Mouse (Mus musculus) midbrain, postnatal 0 days (tissue): ENCODE data around the gene Mroh2a. TPM values are rescaled to one million over a fixed set of nuclear protein-coding genes. Genes with fewer than 3 reads are reported as not detected.

ENCODE experiments used
- ATAC-seq: fragments of 200-750 bp; cut with Nextera tagmentation; 2 replicates; pipeline ENCODE4 v1.8.0; 2017; ENCODE audit warnings: moderate number of reproducible peaks, mild to moderate bottlenecking, moderate TSS enrichment, moderate library complexity; ENCODE audit not compliant: low FRiP score
- DNase-seq: peaks from one replicate; pipeline ENCODE4 v3.0.0-alpha.2; 2015; ENCODE audit warnings: low spot score
- H3K27ac ChIP-seq: fragments of 300-500 bp; sonication (generic); 2 replicates; pipeline ENCODE4 v1.5.1; 2014; ENCODE audit warnings: low read depth, mild to moderate bottlenecking, low read length, mixed read lengths
- H3K27me3 ChIP-seq: fragments of 300-500 bp; sonication (generic); 2 replicates; pipeline ENCODE4 v1.6.1; 2014; ENCODE audit warnings: low read length, control low read depth, mixed read lengths; ENCODE audit not compliant: insufficient read depth
- H3K36me3 ChIP-seq: fragments of 300-500 bp; sonication (generic); 2 replicates; pipeline ENCODE4 v1.6.1; 2014; ENCODE audit warnings: low read length, control low read depth, mixed read lengths; ENCODE audit not compliant: insufficient read depth
- H3K4me1 ChIP-seq: fragments of 300-500 bp; sonication (generic); 2 replicates; pipeline ENCODE4 v1.6.1; 2014; ENCODE audit warnings: mild to moderate bottlenecking, control low read depth, antibody characterized with exemption, low read length, mixed read lengths; ENCODE audit not compliant: insufficient read depth
- H3K4me2 ChIP-seq: fragments of 300-500 bp; sonication (generic); 2 replicates; pipeline ENCODE4 v1.6.1; 2014; ENCODE audit warnings: low read depth, mild to moderate bottlenecking, low read length, mixed read lengths; ENCODE audit not compliant: poor library complexity, severe bottlenecking
- H3K4me3 ChIP-seq: fragments of 300-500 bp; sonication (generic); 2 replicates; pipeline ENCODE4 v1.5.1; 2014; ENCODE audit warnings: low read depth, mild to moderate bottlenecking, low read length, moderate library complexity
- H3K9ac ChIP-seq: fragments of 300-500 bp; sonication (generic); replicated peaks from 2 replicates; pipeline ENCODE4 v1.6.1; 2014; ENCODE audit warnings: mild to moderate bottlenecking, low read length, moderate library complexity, mixed read lengths; ENCODE audit not compliant: poor library complexity, severe bottlenecking
- H3K9me3 ChIP-seq: fragments of 300-500 bp; sonication (generic); 2 replicates; pipeline ENCODE4 v1.6.1; 2016; ENCODE audit warnings: low read length, control low read depth
- CTCF ChIP-seq: IDR thresholded peaks from 2 replicates; pipeline ENCODE4 v1.5.1; 2016; ENCODE audit warnings: antibody characterized with exemption, mild to moderate bottlenecking
- WGBS: fragments of 180-500 bp; shearing (Covaris S2); extraction: QIAGEN DNeasy Blood & Tissue Kit; methylation state at CpG from one replicate; pipeline ENCODE4 v1.1.7; 2014; 5-methylcytosine and 5-hydroxymethylcytosine counted together
- polyA plus RNA-seq: library from polyadenylated mRNA; unstranded; fragments of >200 nt; fragmentation: Nextera tagmentation; extraction: Ambion mirVana; gene quantifications from 2 replicates; pipeline ENCODE4 v1.2.1, GENCODE M21; 2015
- total RNA-seq: library from RNA; depleted of rRNA; stranded (reverse); fragments of >200 nt; gene quantifications from 2 replicates; pipeline ENCODE4 v1.2.3, GENCODE M21; 2014

Mroh2a gene
- total and polyA plus RNA-seq, 2 experiments from 2014 or later: 0.56 TPM; not detected in 1

DNA sequence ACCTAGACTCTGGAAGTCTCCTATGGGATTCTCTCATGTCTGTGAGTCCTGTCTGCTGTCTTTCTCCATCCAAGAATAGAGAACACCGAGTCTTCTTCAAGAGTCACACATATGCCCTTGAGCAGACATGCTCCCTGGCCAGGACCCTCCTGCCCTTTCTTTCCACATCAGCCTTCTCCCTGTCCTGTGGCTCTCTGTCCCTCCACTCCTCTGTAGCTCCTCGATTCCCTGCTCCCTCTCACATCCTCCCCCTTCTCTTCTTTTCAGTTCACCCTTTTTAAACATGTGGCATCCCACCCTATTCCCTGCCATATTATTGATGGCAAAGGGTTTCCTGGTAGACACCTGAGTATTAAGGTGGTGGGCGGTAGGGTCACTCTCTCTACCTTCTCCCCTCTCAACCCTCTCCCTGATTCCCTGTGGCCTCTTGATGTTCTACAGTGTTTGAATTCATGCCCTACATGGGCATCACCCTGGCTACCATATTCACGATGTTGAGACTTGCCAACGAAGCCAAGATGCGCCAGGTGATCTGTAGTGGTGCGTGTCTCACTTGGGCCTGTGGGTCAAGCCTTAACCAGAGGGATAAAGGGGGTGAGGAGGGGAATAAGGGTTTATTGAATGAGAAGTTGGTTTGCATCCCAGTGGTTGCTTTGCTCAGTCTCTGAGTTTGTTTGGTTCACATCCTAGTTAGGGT is 5.2 kb downstream of the Mroh2a start:
- no peak overlapping the region for H3K4me3 ChIP-seq
- H3K27me3 ChIP-seq: no peaks in the 10 kb centered on the region
- 68% methylated on average over 7 of the region's 7 CpGs for WGBS
- no peak for DNase-seq
- H3K4me2 ChIP-seq: no peak overlapping the region
- TF ChIP-seq CTCF: no peak
- H3K9me3 ChIP-seq: peaks cover 98% of the 10 kb centered on the region
- no peak for ATAC-seq
- no peaks in the 10 kb centered on the region for H3K36me3 ChIP-seq
- H3K27ac ChIP-seq: no peak overlapping the region
- H3K4me1 ChIP-seq: no peaks in the 10 kb centered on the region
- no peak overlapping the region for H3K9ac ChIP-seq

DNA sequence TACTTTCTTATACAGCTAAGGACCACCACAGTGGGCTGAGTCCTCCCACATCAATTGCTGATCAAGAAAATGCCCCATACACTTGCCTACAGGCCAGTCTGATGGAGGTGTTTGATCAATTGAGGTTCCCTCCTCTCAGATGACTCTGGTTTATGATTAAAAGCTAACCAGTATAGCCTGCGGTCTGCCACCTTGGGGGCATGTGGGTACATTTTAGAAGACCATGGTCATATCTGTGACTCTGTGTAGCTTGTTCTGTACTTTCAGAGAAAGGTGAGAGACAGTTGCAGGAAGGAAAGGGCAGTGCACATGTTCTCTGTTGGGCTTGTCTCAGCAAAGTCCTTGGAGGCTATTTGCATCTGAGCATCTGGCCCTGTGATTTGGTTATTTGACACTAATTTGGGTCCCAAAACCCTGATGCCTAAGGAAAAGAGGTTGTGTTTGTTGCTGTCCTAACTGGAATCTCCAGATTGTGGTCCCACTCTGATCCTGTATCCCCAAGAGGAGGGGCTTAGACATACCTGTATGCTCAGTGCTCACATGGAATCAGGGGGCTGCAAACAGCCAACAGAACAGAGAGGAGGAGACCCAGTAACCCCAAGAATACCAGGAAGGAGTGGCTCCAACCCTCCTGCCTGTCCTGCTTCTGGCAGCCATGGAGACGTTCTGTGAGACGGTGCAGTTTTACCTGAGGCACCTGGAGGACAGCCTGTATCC is 6.0 kb downstream of the Mroh2a start:
- Histone ChIP-seq H3K9ac (no peak overlapping the region), H3K9me3 (peaks cover 98% of the 10 kb centered on the region), H3K27ac (no peak overlapping the region), H3K4me2 (no peak overlapping the region), H3K4me1 (no peaks in the 10 kb centered on the region), H3K36me3 (no peaks in the 10 kb centered on the region), H3K27me3 (no peaks in the 10 kb centered on the region), H3K4me3 (no peak overlapping the region)
- no peak for DNase-seq
- no peak for TF ChIP-seq CTCF
- no peak for ATAC-seq
- WGBS: 58% methylated on average over 3 of the region's 3 CpGs

DNA sequence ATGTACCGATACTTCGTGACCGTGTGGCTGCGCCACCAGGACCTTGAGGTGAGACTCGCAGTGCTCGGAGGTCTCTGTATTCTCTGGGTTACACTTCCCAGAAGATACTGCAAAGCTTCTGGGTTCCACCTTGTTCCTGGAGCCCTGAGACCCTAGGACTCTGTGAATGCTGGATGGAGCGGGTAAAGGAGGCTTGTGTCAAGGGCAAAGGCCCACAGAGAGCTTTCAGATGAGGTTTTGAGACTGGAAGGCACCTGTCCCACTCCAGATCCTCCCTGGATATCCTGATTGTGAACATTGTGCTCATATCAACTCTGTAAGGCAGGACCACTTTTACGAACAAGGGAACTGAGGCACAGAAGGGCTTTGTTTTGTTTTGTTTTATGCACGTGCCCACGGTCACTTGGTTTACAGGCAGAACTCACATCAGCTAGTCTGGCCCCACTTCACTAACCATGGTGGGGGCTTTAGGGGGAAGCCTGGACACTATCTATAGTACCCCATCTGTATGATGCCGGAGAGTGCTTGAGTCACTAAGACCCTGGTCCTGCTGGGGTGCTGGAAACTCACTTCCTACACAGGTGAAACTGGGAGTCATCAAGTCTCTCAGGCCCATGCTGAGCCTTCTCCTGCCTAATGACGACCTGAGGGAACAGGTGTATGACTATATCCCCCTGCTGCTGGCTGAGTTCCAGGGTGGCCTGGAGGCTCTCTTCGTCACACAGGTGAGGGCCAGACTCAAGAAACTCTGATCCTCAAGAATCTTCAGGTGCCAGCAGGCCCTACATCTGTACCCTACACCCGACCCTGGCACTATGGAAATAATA is 6.8 kb downstream of the Mroh2a start:
- peaks cover 98% of the 10 kb centered on the region for H3K9me3 ChIP-seq
- DNase-seq: no peak
- no peak for ATAC-seq
- H3K4me3 ChIP-seq: no peak overlapping the region
- H3K27ac ChIP-seq: no peak overlapping the region
- no peaks in the 10 kb centered on the region for H3K27me3 ChIP-seq
- no peak overlapping the region for H3K4me2 ChIP-seq
- H3K9ac ChIP-seq: no peak overlapping the region
- WGBS: 67% methylated on average over 14 of the region's 14 CpGs
- TF ChIP-seq CTCF: no peak
- H3K36me3 ChIP-seq: no peaks in the 10 kb centered on the region
- no peaks in the 10 kb centered on the region for H3K4me1 ChIP-seq

DNA sequence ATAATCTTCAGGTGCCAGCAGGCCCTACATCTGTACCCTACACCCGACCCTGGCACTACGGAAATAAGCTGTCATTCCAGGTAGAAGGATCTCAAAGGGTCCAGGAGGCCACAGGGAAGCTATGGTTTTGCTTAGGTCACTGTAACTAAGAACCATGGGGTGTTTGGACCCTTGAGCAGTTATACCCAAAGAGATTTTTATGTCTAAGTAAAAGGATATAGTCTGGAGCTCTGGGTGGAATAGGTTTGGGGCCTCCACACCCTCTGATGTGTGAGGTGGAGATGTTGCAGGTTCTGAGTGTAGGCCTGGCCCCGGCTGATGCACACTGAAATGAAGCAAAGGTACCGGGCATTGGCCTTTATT is 7.4 kb downstream of the Mroh2a start:
- no peak for TF ChIP-seq CTCF
- no peak overlapping the region for H3K27ac ChIP-seq
- H3K9ac ChIP-seq: no peak overlapping the region
- no peak overlapping the region for H3K4me2 ChIP-seq
- peaks cover 98% of the 10 kb centered on the region for H3K9me3 ChIP-seq
- 62% methylated on average over 4 of the region's 4 CpGs for WGBS
- H3K4me3 ChIP-seq: no peak overlapping the region
- DNase-seq (no peak), ATAC-seq (no peak)
- no peaks in the 10 kb centered on the region for H3K4me1 ChIP-seq
- H3K27me3 ChIP-seq: no peaks in the 10 kb centered on the region
- no peaks in the 10 kb centered on the region for H3K36me3 ChIP-seq

DNA sequence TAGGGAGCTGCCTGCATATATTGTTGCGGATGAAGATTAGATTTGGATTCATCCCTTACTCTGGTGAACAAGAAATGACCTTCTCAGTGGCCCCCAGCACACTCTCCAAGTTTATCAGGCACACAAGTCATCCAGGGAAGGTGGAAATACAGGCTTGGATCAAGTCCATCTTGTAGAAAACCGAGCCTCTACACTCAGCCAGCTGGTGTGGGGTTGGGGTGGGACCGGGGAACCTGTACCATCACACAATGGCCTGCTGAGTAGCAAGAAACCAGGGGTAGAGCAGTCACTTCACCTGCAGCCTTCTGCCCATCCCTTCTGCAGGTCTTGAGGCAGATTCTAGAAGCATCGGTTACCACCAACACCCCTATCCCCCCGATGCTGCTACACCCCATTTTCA is 7.9 kb downstream of the Mroh2a start:
- H3K4me3 ChIP-seq: no peak overlapping the region
- DNase-seq (no peak), ATAC-seq (no peak)
- no peak for TF ChIP-seq CTCF
- no peak overlapping the region for H3K4me2 ChIP-seq
- no peaks in the 10 kb centered on the region for H3K27me3 ChIP-seq
- 41% methylated on average over 5 of the region's 5 CpGs for WGBS
- H3K36me3 ChIP-seq: no peaks in the 10 kb centered on the region
- peaks cover 98% of the 10 kb centered on the region for H3K9me3 ChIP-seq
- H3K9ac ChIP-seq: no peak overlapping the region
- H3K27ac ChIP-seq: no peak overlapping the region
- H3K4me1 ChIP-seq: no peaks in the 10 kb centered on the region
